Mouse (Mus musculus): ENCODE data around the gene Kcnq4.

The Kcnq4 gene

DNA sequence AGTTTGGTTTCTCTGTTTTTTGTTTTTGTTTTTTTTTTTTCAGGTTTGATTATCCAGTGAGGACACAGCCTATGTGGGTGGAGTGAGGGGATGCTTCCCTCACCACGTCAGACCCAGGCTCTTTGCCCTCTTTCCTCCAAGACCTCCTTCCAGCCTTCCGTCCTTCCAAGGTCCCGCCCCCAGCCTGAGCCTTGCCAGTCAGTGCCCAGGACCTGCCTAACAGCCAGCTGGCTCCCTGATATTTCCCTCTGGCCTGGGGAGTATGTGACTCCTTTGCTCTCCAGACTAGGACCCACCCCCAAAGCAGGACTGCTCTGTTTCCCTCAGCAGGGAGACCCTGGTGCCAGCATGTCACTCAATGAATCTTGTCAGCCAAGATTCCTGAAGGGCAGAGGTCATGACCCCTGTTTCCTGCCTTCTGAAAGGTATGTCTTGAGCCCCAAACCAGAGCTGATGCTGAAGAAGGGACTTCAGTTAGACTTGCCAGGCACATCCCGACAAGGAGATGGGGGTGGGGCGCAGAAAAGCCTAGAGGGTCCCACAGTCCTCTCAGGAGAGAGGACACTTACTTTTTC is 22.8 kb downstream of the Kcnq4 start:
- DNase-seq (ENCODE audit: low read depth, low spot score) = no peak

DNA sequence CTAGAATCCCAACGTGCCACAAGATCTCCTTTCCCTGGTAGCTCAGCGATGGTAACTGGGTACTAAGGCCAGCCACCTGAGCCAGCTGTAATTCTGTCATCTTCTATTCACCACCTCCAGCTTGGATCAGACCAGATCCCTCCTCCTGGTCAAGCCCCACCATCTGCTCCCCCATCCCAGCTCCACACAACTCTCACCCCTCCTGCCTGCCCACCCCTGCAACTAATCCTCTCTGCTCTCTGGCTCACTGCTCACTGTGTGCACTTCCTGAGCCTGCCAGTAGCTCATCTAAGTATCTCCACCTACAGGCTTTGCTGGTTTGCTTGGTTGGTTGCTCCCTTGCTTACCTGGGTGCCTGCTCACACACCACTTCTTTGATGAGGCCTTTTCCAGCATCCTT is 26.8 kb downstream of the Kcnq4 start:
- DNase-seq (ENCODE audit: low read depth, low spot score) = no peak

DNA sequence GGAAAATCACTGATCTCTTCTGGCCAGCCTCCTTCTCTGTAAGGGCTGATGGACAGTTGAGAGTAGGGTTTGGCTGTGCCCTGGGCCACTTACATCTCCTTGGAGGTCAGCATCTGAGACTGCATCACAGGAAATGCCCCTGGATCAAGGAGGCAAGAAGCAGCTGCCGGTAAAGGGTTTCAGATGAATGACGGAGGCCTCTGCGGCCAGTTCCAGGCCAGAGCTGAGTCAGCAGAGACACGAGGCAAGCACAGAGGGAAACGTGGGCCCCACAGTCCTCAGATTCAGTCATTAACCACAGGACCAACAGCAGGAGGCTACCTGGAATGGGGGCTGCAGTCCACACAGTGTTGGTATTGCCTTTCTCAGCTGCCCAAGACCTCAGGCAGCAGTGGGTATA is 29.3 kb downstream of the Kcnq4 start:
- no peak for DNase-seq (ENCODE audit: low read depth, low spot score)

DNA sequence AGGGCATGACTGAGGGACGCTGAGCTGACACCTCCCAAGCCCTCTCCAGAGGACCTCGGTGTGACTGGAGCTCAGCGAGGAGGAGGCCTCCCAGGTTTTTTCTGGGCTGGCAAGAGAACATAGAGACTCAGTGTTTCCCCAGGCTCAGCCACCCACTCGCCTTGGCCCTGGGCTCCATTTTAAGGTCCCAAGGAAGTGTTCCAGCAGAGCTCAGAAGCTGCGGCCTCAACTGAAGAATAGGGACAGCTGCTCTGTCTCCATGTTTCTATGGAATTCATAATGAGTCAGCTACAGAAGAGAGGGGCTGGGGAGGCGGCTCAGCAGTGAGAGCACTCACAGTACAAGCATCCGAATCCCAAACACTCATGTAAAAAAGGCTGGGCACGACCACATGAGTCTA is 30.8 kb downstream of the Kcnq4 start:
- DNase-seq (ENCODE audit: low read depth, low spot score) = no peak

DNA sequence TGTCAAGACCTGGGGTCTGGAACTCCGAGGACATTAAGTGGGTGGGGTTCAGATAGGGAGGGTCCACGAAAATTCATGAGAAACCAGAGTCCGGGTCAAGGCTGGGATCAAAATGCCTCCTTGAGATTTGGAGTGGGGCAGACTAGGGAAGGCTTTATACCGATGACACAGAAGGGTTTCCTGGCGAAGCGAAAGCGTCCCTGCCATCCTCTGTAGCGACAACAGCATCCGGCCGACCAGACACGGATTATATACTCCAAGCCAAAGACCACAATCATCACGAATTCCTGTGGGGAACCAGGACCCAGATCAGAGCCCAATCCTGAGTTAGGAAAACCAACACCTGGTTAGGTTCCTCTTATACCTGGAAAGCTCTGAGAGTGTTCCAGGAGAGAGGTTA is 31.6 kb downstream of the Kcnq4 start:
- DNase-seq (ENCODE audit: low read depth, low spot score) = peak; percentile 17

DNA sequence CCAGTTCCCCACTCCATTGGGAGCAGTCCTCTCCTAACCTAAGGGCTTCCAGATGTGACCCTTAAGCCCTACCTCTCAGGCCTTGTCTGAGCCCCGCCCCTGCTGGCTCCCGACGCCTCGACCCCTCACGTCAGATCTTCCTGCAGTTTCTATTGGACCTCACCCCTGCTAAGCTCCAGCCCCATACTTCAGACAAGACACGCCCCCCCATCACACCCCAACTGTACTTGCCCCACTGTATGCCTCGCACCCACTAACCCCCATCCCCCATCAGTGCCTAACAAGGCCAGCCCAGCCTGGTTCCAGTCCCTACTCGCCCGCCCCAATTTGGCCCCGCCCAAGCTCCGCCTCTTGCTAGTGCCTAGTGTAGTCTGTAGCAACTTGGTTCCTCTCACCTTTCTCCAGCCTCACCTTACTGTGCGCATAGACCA is 32.3 kb downstream of the Kcnq4 start:
- DNase-seq (ENCODE audit: low read depth, low spot score) = peak; percentile 70

DNA sequence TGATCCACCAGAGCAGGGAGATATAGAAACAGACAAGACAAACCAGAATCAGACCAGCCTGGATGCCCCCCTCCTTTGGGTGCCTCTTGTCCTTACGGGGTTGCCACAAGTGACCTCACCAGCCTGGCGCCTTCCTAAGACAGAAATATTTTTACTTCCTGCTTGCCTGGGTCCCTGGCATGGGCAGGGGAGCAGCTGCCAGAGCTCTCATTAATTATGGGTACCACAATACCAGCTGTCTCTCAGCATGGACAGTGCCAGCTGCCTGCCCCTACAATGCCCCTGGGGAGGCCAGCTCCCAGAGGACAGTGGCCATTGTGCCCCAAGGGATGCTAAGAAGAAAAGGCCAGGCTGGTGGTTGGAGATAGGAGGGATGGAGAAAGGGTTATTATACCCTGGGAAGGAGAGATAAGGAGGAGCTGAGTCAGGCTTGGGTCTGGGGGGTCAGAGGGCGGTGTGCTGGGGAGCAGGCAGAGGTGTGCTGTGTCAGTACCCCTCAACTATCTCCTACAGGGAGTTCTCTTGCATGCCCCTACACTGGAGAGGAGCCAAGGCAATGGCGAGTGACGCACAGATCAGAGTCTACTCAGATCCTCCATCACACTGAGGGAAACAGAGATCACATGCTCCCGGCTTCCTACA is 34.4 kb downstream of the Kcnq4 start:
- DNase-seq (ENCODE audit: low read depth, low spot score) = no peak

DNA sequence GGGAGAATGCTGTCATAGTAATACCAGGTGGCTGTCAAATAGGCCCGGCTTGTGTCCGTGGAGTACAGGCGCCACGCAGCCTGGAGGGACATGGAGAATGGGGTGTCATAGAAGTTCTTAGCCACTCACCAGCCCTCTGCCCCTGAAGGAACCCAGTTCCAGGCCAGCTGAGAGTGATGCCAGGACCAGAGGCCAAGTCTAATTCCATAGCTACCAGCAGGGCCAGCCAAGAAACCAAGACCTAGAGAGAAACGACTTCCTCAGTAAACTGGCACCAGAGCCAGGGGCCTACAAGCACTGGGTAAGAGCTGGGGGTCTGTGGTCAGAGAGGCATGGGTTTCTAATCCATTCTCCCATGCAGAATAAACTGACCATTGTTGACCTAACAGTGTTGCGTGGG is 35.4 kb downstream of the Kcnq4 start:
- DNase-seq (ENCODE audit: low read depth, low spot score) = no peak

DNA sequence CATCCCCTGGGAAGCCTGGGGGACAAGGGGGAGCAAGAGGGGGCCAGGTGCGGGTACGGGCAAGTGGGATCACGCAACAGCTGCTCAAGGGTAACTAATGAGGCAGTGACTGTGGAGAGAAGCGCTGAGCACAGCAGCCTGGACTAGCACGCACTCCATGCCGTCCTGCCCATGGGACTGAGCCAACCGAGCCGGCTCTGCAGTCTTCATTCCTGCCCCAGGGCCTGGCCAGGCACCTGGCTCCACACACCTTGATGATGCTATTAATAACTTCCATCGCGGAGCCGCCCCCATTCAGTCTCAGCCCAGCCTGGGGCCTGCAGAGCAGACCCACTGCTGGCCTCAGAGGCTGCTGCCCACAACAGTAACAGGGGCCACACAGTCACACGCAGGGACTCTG is 36.2 kb downstream of the Kcnq4 start:
- DNase-seq (ENCODE audit: low read depth, low spot score) = no peak

DNA sequence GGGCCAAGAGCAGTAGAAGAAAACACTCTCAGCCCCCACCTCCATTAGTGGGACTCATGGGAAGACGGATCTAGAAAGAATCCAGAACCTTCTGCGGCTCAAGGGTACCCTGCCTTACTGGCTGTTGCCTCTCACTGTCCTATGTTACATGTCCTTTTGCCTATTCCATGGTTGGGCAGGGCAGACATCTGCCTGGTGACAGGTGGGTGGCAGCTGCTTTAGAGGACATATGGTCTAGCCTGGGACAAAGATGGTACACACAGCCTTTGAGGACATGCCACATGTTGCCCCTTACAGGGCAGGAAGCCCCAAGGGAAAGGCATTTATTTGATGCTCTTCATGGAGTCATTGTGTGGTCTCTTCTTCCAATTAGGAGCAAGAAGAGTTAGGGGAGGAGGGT is 45.9 kb downstream of the Kcnq4 start:
- DNase-seq (ENCODE audit: low read depth, low spot score) = no peak

DNA sequence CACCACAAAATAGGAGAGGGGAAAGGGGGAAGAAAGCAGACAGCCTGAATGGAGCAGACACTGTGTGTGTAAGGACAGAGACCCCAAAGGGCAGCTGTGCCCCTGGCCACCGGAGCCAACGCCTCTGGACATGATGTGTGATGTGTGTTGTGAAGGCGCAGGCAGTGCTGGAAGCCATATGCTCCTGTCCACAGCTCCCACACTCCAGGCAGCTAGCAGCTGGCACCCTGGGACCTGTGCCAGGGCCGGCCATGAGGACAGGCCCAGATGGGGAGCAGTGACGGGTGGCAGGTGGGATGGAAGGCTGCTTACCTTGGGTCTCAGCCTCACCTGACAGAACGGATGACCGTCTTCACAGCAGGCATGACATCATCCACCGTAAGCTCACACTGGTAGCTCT is 46.4 kb downstream of the Kcnq4 start:
- DNase-seq (ENCODE audit: low read depth, low spot score) = no peak

DNA sequence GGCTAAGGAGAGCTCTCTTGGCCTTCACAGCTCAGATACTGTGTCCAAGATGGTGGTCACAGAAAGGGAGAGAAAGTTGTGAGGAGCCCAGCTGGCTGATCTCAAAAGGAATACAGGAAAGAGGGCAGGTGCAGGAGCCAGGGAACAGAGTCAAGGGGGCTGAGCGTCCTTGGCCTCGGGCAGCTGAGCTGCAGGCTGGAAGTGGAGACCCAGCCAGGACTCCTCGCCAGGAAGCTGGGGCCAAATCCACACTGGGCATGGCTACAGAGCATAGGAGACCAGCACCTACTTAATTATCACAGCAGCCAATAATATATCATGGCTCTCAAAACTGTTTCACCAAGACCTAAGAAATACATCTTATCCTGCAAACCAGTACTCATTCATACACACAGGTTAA is 47.2 kb downstream of the Kcnq4 start:
- no peak for DNase-seq (ENCODE audit: low read depth, low spot score)

DNA sequence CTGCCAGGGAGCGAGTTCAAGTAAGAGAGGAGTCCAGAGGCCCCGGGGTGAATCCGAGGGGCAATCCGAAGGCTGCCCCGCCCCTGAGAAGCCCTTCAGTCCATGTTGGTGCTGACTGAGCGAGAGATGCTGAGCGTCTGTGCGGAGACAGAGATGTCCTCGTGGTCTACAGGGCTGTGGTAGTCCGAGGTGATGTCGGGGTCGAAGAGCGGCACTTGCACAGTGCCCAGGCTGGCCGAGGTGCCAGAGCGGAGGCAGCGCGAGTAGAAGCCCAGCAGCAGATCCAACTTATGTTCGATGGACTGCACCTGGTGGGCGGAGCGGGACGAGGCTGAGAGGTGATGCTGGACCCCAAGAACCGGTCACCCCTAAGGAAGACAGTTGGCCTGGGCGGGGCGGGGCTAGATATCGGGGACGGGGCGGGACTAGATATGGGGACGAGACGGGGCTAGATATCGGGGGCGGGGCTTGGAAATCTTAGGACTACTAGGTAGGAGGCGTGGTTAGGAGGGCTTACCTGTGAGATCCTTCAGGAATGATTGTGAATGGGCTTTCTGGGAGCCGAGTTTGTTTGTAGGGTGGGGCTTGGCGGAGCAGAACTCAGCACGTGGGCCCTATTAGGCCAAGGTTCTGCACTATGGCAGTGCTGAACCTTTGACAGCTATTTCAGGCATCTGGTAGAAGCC is 50.5 kb downstream of the Kcnq4 start:
- DNase-seq (ENCODE audit: low read depth, low spot score) = no peak

DNA sequence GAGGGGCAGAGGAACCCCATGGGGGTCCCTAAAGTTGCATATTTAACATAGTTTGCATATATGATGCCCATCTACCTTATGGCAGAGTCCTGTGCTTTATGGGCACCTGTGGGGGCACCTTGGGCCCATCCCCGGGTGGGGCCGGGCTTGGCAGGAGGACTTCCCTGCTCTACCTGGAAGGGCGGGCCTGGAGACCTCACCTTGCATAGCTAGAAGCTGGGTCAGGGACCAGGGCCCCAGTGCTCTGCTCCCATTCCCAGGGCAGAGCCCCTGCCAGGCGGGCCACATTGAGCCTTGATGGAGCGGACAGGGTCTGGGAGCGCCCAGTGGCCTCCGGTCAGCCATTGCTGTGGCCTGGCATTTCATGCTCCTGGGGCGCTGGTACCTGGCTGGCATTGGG is 51.1 kb downstream of the Kcnq4 start:
- DNase-seq (ENCODE audit: low read depth, low spot score) = no peak

DNA sequence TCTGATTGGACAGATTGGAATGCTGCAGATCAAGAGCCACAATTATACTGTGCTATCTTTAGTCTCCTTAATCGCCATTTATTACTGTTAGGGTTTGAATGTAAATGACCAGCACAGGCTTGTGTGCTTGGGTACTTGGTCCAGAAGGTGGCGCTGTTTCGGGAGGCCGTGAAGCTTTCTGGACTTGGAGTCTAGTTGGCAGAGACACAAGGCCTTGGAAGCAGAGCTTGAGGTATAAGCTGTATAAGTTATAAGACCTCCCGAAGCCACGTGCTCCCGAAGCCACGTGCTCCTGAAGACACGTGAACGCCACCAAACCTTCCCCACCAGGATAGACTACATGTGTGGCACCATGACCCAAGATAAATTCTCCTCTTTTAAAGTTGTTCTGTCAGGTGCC is 55.7 kb downstream of the Kcnq4 start:
- DNase-seq (ENCODE audit: low read depth, low spot score) = peak; percentile 42

DNA sequence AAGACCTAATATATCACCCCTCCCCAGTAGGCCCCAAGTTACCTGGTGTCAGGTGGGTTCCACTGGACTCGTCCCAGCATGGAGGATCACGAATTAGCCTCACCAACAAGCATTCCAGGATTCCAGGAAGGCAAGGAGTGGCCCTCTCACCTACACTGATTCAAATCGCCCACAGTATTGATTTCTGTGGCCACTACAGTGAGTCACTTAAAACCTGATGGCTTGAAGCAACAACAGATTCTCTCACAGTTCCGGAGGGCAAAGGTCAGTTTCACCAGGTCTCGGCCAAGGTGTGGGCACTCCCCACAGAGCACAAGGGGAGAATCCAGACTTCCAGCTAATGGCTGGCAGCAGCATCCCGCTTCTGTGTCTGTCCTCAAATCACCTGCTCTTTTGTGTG is 59.1 kb downstream of the Kcnq4 start:
- no peak for DNase-seq (ENCODE audit: low read depth, low spot score)

DNA sequence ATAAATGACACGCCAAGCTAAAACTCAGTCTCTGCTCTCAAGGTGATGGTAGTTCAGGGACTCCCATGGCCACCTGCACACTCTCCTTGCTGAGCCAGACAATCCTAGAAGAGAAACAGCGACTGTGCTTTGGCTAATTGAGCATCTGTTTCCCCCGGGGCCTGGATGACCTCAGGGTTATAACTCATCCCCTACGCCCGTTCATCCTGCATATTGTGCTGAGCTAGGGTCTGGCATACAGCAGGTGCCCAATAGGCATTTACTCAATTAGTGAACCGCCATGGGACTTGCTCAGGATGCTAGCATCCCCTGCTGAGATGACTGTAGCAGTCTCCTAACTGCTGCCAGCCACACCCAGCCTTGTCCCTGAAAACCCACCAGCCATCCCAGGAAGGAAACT is 61.1 kb downstream of the Kcnq4 start:
- no peak for DNase-seq (ENCODE audit: low read depth, low spot score)

DNA sequence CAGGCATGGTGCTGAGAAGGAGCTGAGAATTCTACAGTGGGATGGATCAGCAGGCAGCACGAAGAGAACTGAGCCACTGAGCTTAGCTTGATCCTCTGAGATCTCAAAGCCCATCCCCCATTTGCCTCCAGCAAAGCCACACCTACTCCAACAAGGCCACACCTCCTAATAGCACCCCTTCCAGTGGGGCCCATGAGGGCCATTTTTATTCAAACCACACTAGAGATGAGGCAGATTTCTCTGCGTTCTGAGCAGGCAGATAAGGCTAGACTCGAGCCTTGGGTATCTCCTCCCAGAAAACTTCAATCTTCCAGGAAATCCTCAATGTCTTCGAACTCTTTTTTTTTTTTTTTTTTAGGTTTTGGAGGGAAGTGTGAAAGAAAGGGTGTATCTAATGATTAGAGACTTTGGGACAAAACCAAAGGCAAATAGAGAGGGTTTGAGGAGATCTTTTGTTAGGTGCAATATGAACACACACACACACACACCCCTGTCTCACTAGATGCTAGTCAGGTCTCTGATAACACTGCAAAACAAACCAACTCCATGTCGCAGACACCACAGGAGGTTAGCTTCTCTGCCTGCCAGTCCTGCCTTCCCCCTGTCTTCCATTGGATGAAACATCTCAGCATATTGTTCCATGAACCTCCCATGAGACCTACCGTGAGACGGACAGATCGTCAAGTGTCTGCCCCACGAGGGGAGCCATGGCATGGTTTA is 65.0 kb downstream of the Kcnq4 start:
- DNase-seq (ENCODE audit: low read depth, low spot score) = no peak

DNA sequence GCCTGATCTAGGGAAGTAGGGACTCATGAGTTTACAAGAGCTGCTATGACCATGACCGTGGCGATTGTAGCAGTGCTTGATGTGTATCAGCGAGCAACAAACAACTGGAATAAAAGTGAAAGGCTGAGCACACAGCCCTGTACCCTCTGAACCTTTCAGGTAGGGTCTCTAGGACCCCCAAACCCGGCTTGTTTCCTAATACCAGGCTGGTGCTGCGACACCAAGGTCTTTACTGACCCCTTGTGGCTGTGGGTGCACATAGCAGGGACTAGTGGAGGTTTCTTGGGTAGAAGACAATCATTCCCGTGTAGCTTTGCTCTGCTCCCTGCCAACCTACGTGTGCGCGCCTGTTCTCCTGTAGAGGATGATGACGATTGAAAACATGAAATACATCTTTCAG is 66.2 kb downstream of the Kcnq4 start:
- DNase-seq (ENCODE audit: low read depth, low spot score) = peak; percentile 80

DNA sequence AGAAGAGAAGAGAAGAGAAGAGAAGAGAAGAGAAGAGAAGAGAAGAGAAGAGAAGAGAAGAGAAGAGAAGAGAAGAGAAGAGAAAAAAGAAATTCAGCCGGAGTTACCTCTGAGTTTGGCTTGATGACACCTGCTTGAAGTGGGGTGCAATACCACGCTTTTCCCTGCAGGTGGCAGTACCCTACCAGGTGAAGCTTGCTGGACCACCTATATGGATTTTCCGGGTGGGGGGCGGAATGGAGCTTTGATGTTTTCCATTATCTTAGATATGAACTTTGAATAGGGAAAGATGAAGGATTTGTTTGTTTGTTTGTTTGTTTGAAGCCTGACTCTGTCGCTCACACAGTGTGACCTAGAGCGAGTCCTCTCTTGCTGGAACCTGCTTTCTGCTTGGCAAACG is 67.5 kb downstream of the Kcnq4 start:
- peak; percentile 71 for DNase-seq (ENCODE audit: low read depth, low spot score)

DNA sequence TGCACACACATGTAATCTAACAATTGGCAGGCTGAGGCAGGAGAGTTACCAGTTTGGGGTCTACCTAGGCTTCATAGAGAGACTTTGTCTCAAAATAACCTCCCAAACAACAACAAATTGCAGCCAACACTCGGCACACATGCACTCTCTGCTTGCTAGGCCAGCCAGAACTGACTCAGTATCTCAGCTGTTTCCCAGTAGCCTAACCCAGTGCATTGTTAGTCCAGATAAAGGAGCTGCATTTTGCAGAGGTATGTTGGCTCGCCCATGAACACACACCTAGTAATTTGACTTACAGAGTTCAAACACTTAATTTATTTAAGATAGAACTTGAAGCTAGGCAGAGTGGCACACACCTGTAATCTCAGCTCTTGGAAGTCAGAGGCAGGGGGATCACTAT is 72.8 kb downstream of the Kcnq4 start:
- DNase-seq (ENCODE audit: low read depth, low spot score) = no peak

DNA sequence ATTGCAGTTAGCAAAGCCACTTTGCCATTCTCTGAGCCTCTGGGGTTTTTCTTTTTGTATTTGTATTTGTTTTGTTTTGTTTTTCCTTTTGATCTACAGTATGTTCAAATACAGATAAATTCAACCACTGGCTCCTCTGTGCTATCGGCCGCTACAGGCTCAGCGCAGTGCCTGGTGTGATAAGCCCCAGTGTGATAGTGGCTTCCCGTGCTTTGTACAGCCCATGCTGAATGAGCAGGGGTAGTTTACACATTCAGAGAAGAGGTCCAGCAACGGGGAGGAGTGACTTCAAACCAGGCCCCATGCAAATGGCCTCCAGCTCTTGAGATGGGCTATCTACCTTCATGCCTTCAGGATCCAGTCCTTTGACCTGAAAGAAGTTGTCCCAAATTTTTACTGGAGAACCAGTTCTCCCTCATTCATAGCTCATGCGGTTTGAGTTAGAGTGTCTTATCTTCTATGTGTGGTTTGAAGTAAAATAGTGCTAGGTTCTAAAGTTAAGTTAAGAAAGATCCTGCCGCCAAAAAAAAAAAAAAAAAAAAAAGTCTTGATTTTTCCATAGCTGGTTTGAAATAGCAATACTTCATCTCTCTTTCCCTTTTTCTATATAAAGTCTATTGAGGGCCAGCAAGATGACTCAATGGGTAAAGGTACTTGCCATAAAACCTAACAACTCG is 73.5 kb downstream of the Kcnq4 start:
- DNase-seq (ENCODE audit: low read depth, low spot score) = no peak

Measured in CD4-positive, CD25-positive, alpha-beta regulatory T cell, adult 2 months (primary cell).